In the genomic region with DNA sequence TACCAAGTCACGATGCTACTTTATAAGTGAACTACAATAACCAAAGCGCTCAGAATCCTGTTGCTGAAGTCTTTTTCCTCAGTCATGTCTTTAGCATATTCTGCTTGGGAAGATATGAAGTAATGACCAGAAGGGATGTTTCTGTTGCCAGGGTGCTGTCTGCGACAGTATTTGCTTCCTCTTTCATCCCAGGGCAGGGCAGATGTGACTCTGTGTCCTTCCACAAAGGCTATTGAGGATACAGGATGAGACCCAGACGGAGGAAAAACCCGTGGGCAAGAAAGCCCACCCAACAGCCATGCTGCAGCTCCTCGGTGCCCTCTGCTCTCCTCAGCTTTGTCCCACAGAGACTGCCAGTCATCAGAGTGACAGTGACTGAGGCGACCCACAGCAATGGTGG, we compare ENCODE assay signal across 29 mouse cellular contexts.
DNase-seq lines count a peak whose midpoint lies in the region; ATAC-seq and TF ChIP-seq lines count a peak whose summit lies in the region.
"Had no signal": no experiment of that assay in that cellular context is flagged by ENCODE, and none has a peak within 500 bp of the region (broad histone marks: within the 10 kb centered on the region; RNA-seq: fewer than 3 reads in every experiment).

No protein-coding gene starts in this region.

- no peak for TF ChIP-seq POLR2A in bone marrow macrophage, adult 2 months (IDR thresholded peaks at IDR 0.05; ENCODE audit: borderline replicate concordance, low read depth, low read length)

- intact Hi-C loops in heart, postnatal 10 days (cut with DNase I), result no loop called here

- H3K27me3 ChIP-seq in heart, embryonic 10.5 days (ENCODE audit: insufficient read depth, poor library complexity, severe bottlenecking), result no peaks in the 10 kb centered on the region
- no peaks in the 10 kb centered on the region for H3K27me3 ChIP-seq in heart, embryonic 15.5 days
- H3K27me3 ChIP-seq in stomach, postnatal 0 days (ENCODE audit: control insufficient read depth, insufficient read depth, low read length), result no peaks in the 10 kb centered on the region
- H3K27me3 ChIP-seq: forebrain, embryonic 15.5 days; hindbrain, embryonic 13.5 days; kidney, embryonic 15.5 days; liver, embryonic 13.5 days; neural tube, embryonic 15.5 days; stomach, embryonic 15.5 days had no signal

- H3K9ac ChIP-seq in heart, embryonic 15.5 days, result 0 out of 2 replicates have a peak overlapping the region, but pooled peaks have one; percentile 7
- H3K9ac ChIP-seq in stomach, postnatal 0 days (ENCODE audit: low read length), result no peak overlapping the region
- H3K9ac ChIP-seq: forebrain, embryonic 15.5 days; hindbrain, embryonic 13.5 days; kidney, embryonic 15.5 days; liver, embryonic 13.5 days; neural tube, embryonic 15.5 days; stomach, embryonic 15.5 days had no signal

- no peak for TF ChIP-seq CTCF in bone marrow macrophage, adult 2 months (IDR thresholded peaks at IDR 0.05; ENCODE audit: low read depth, low read length)
- no peak for TF ChIP-seq CTCF in stomach, postnatal 0 days (IDR thresholded peaks at IDR 0.05; ENCODE audit: low read depth)

- H3K4me1 ChIP-seq in heart, embryonic 10.5 days, result peaks cover 25% of the 10 kb centered on the region
- peaks cover 12% of the 10 kb centered on the region for H3K4me1 ChIP-seq in heart, embryonic 15.5 days (replicated peaks)
- H3K4me1 ChIP-seq in bone marrow macrophage, adult 2 months (ENCODE audit: control insufficient read depth, insufficient read depth, low read length), result peaks cover 10% of the 10 kb centered on the region
- H3K4me1 ChIP-seq in stomach, postnatal 0 days (replicated peaks; ENCODE audit: control insufficient read depth, insufficient read depth), result no peaks in the 10 kb centered on the region
- H3K4me1 ChIP-seq: forebrain, embryonic 15.5 days; hindbrain, embryonic 13.5 days; kidney, embryonic 15.5 days; liver, embryonic 13.5 days; megakaryocyte, embryonic 14.5 days; neural tube, embryonic 15.5 days; stomach, embryonic 15.5 days had no signal

- no peak for ATAC-seq in heart, embryonic 15.5 days (replicated peaks; ENCODE audit: insufficient number of reproducible peaks, insufficient read depth, low FRiP score, low read depth)
- ATAC-seq in granulocyte monocyte progenitor cell, adult 5-6 weeks (replicated peaks; ENCODE audit: poor library complexity, severe bottlenecking), result peak; percentile 76
- no peak for ATAC-seq in stomach, postnatal 0 days (ENCODE audit: low FRiP score, low TSS enrichment)
- ATAC-seq: forebrain, embryonic 15.5 days had no signal

- no peak overlapping the region for H3K4me3 ChIP-seq in heart, embryonic 10.5 days
- no peak overlapping the region for H3K4me3 ChIP-seq in heart, embryonic 15.5 days
- no peak overlapping the region for H3K4me3 ChIP-seq in bone marrow macrophage, adult 2 months (ENCODE audit: insufficient read depth, low read length)
- H3K4me3 ChIP-seq in stomach, postnatal 0 days (ENCODE audit: low read depth, low read length), result no peak overlapping the region
- H3K4me3 ChIP-seq: forebrain, embryonic 10.5 days; forebrain, embryonic 15.5 days; hindbrain, embryonic 13.5 days; kidney, embryonic 15.5 days; left cerebral cortex, adult 2 months; liver, embryonic 13.5 days; megakaryocyte, embryonic 14.5 days; neural tube, embryonic 15.5 days; stomach, embryonic 15.5 days had no signal

- H3K9me3 ChIP-seq in heart, embryonic 10.5 days, result no peaks in the 10 kb centered on the region
- H3K9me3 ChIP-seq in heart, embryonic 15.5 days (replicated peaks), result no peaks in the 10 kb centered on the region
- H3K9me3 ChIP-seq in stomach, postnatal 0 days (ENCODE audit: control insufficient read depth, low read length), result no peaks in the 10 kb centered on the region
- H3K9me3 ChIP-seq: forebrain, embryonic 10.5 days; forebrain, embryonic 15.5 days; hindbrain, embryonic 13.5 days; kidney, embryonic 15.5 days; liver, embryonic 13.5 days; megakaryocyte, embryonic 14.5 days; neural tube, embryonic 15.5 days; stomach, embryonic 15.5 days had no signal

- DNase-seq in heart, embryonic 10.5 days (ENCODE audit: low spot score), result no peak
- no peak for DNase-seq in heart, adult 8-10 months (ENCODE audit: low spot score)
- DNase-seq in heart, postnatal 10 days, result no peak
- DNase-seq in stomach, postnatal 0 days (ENCODE audit: low spot score), result no peak
- DNase-seq in retina, embryonic 14.5 days (ENCODE audit: low spot score), result no peak
- DNase-seq: adrenal gland, adult 8-10 months; cerebellum, adult 8-10 months; cerebellum, postnatal 25 days; gastrocnemius, postnatal 25 days; kidney, adult 11 months; kidney, postnatal 25 days; liver, embryonic 13.5 days; lung, adult 2 months; lung, postnatal 14 days; midbrain, embryonic 14.5 days; right cerebral cortex, postnatal 25 days; thymus, postnatal 14 days had no signal

- peak overlapping the region; percentile 47 for H3K4me2 ChIP-seq in heart, embryonic 15.5 days
- H3K4me2 ChIP-seq in stomach, postnatal 0 days (replicated peaks; ENCODE audit: low read depth), result no peak overlapping the region
- H3K4me2 ChIP-seq: forebrain, embryonic 15.5 days; hindbrain, embryonic 13.5 days; kidney, embryonic 15.5 days; liver, embryonic 13.5 days; neural tube, embryonic 15.5 days had no signal

- TF ChIP-seq EP300 in stomach, postnatal 0 days (optimal IDR thresholded peaks at IDR 0.05), result no peak

- peak overlapping the region; percentile 73 for H3K27ac ChIP-seq in heart, embryonic 10.5 days
- H3K27ac ChIP-seq in heart, embryonic 15.5 days, result no peak overlapping the region
- 0 out of 2 replicates have a peak overlapping the region, but pooled peaks have one; percentile 26 for H3K27ac ChIP-seq in bone marrow macrophage, adult 2 months (ENCODE audit: insufficient read depth, low read depth, low read length)
- no peak overlapping the region for H3K27ac ChIP-seq in stomach, postnatal 0 days (replicated peaks)
- H3K27ac ChIP-seq: forebrain, embryonic 10.5 days; forebrain, embryonic 15.5 days; hindbrain, embryonic 13.5 days; kidney, embryonic 15.5 days; left cerebral cortex, adult 2 months; liver, embryonic 13.5 days; neural tube, embryonic 15.5 days; stomach, embryonic 15.5 days had no signal

- H3K36me3 ChIP-seq in heart, embryonic 10.5 days, result no peaks in the 10 kb centered on the region
- no peaks in the 10 kb centered on the region for H3K36me3 ChIP-seq in heart, embryonic 15.5 days
- no peaks in the 10 kb centered on the region for H3K36me3 ChIP-seq in stomach, postnatal 0 days (ENCODE audit: control insufficient read depth, insufficient read depth, low read length)
- H3K36me3 ChIP-seq: forebrain, embryonic 10.5 days; forebrain, embryonic 15.5 days; G1E; hindbrain, embryonic 13.5 days; kidney, embryonic 15.5 days; liver, embryonic 13.5 days; neural tube, embryonic 15.5 days; stomach, embryonic 15.5 days had no signal

- 57% methylated on average over 7 of the region's 7 CpGs for WGBS in heart, embryonic 10.5 days
- WGBS in heart, embryonic 15.5 days, result 43% methylated on average over 7 of the region's 7 CpGs
- 83% methylated on average over 7 of the region's 7 CpGs for WGBS in stomach, postnatal 0 days

Comparison
In these comparisons a context has a peak if more than half of its experiments do, and no peak if none do; other contexts are left out.
1. H3K27ac ChIP-seq: peak in heart, embryonic 10.5 days (single experiment) and bone marrow macrophage, adult 2 months (single experiment); none in heart, embryonic 15.5 days (single experiment) and stomach, postnatal 0 days (single experiment).